Mouse (Mus musculus): ENCODE data around the gene Echdc1. TPM values are rescaled to one million over a fixed set of nuclear protein-coding genes. Genes with fewer than 3 reads are reported as not detected.
A peak's percentile ranks its signal among the peaks of the same experiment; 100 is the strongest.
"Not testable (repeated sequence)": the region's sequence is repeated elsewhere in the genome, so short reads cannot be mapped to it uniquely, and the experiment has no call there.

Gene Echdc1
- 100 to 1,000 TPM; 131 to 149 TPM for total RNA-seq (2021)
- long read RNA-seq, experiment 1, transcript Echdc1-204 (6 exons, 581 nt), result minor isoform, 7 of 165 reads
- long read RNA-seq, experiment 1, transcript Echdc1-202 (6 exons, 1,845 nt), result major isoform, 77 of 165 reads
- long read RNA-seq, experiment 1, transcript Echdc1-201 (6 exons, 3,856 nt), result minor isoform, 50 of 165 reads
- long read RNA-seq, experiment 1, partial matches to known transcripts, result 6 of 165 reads
- long read RNA-seq, experiment 1, other reads (novel, unspliced or antisense), result 25 of 165 reads
- long read RNA-seq, experiment 2, transcript Echdc1-202 (6 exons, 1,845 nt), result minor isoform, 29 of 68 reads
- long read RNA-seq, experiment 2, transcript Echdc1-201 (6 exons, 3,856 nt), result major isoform, 32 of 68 reads
- long read RNA-seq, experiment 2, partial matches to known transcripts, result 0 of 68 reads
- long read RNA-seq, experiment 2, other reads (novel, unspliced or antisense), result 3 of 68 reads

- peak; percentile 89 to 93 for DNase-seq
Measured at GRCm38 (mm10) chr10:29313064-29313638, at the start of gene Echdc1. Gene Echdc1 (plus strand): TSS chr10:29313166.

- DNase-seq, result no peak
Measured at GRCm38 (mm10) chr10:29281736-29282135, 31.2 kb upstream of the Echdc1 start.

GRCm38 (mm10) chr10:29285757-29286156 lies 27.2 kb upstream of the Echdc1 start:
- no peak for DNase-seq

GRCm38 (mm10) chr10:29302230-29302629 lies 10.7 kb upstream of the Echdc1 start:
- no peak for DNase-seq

- DNase-seq, result no peak
Measured at GRCm38 (mm10) chr10:29311480-29312219, 1.3 kb upstream of the Echdc1 start.

GRCm38 (mm10) chr10:29313905-29314304 lies 939 bp downstream of the Echdc1 start:
- no peak for DNase-seq

- no peak for DNase-seq
Measured at GRCm38 (mm10) chr10:29324817-29325216, 11.9 kb downstream of the Echdc1 start.

GRCm38 (mm10) chr10:29333836-29334235 lies 20.9 kb downstream of the Echdc1 start:
- DNase-seq, result no peak

- DNase-seq, result peak; percentile 51 to 73
Measured at GRCm38 (mm10) chr10:29338355-29339056, 25.5 kb downstream of the Echdc1 start.

- no peak for DNase-seq
Measured at GRCm38 (mm10) chr10:29344232-29344631, 31.3 kb downstream of the Echdc1 start.

GRCm38 (mm10) chr10:29346638-29347037 lies 33.7 kb downstream of the Echdc1 start:
- DNase-seq, result no peak

GRCm38 (mm10) chr10:29351420-29351819 lies 38.5 kb downstream of the Echdc1 start:
- DNase-seq, result peak in 1 of 2 experiments; percentile 30

- no peak for DNase-seq
Measured at GRCm38 (mm10) chr10:29352575-29352974, 39.6 kb downstream of the Echdc1 start.

- DNase-seq, result no peak
Measured at GRCm38 (mm10) chr10:29354183-29354582, 41.2 kb downstream of the Echdc1 start.

GRCm38 (mm10) chr10:29361095-29361463 lies 48.1 kb downstream of the Echdc1 start:
- no peak for DNase-seq

- DNase-seq, result peak; percentile 91 to 95
Measured at GRCm38 (mm10) chr10:29361464-29362196, 48.7 kb downstream of the Echdc1 start.

GRCm38 (mm10) chr10:29362197-29362900 lies 49.4 kb downstream of the Echdc1 start, which contains the start of gene Rnf146:
Gene Rnf146 (minus strand): TSS chr10:29362442.
- no peak for DNase-seq

- DNase-seq, result no peak
Measured at GRCm38 (mm10) chr10:29374065-29374464, 61.1 kb downstream of the Echdc1 start.

- DNase-seq, result no peak
Measured at GRCm38 (mm10) chr10:29381558-29381957, 68.6 kb downstream of the Echdc1 start.

- DNase-seq, result not testable (repeated sequence)
Measured at GRCm38 (mm10) chr10:29394890-29395289, 81.9 kb downstream of the Echdc1 start.
